Mouse (Mus musculus): ENCODE data around the gene Tbpl1.

- TF ChIP-seq MAX (IDR thresholded peaks at IDR 0.05; ENCODE audit: low read depth) = no peak
- no peak for TF ChIP-seq POLR2A (IDR thresholded peaks at IDR 0.05; ENCODE audit: insufficient read length, low read depth)
- TF ChIP-seq POLR2AphosphoS2 (IDR thresholded peaks at IDR 0.05; ENCODE audit: insufficient read length, low read depth) = no peak
Measured at GRCm38 (mm10) chr10:22725166-22725565, 6.6 kb downstream of the Tbpl1 start.

All from myocyte (in vitro differentiated cells).